Mouse (Mus musculus) C2C12 (cell line): ENCODE results near the gene Cdc42ep1. TPM values are rescaled to one million over a fixed set of nuclear protein-coding genes. Genes with fewer than 3 reads are reported as not detected.

Experiments used
- H3K27me3 ChIP-seq: one replicate; pipeline ENCODE4 v1.6.1; 2011; ENCODE audit not compliant: control insufficient read depth, insufficient read depth, insufficient read length
- H3K36me3 ChIP-seq: one replicate; pipeline ENCODE4 v1.6.1; 2011; ENCODE audit not compliant: control insufficient read depth, insufficient read depth
- H3K4me3 ChIP-seq: one replicate; pipeline ENCODE4 v1.5.1; 2011; ENCODE audit warnings: mild to moderate bottlenecking, control low read depth; ENCODE audit not compliant: poor library complexity, insufficient read depth, severe bottlenecking
- H3K79me2 ChIP-seq: one replicate; pipeline ENCODE4 v1.6.1; 2011; ENCODE audit not compliant: control insufficient read depth, insufficient read depth
- H3K79me3 ChIP-seq: one replicate; pipeline ENCODE4 v1.6.1; 2011; ENCODE audit warnings: low read depth, control low read depth
- H3ac ChIP-seq: one replicate; pipeline ENCODE3; 2011; ENCODE audit warnings: low read depth; ENCODE audit not compliant: control insufficient read depth, insufficient read length
- CEBPB ChIP-seq: IDR thresholded peaks from one replicate; pipeline ENCODE4 v1.6.1; 2011; ENCODE audit warnings: low read depth, mild to moderate bottlenecking, control low read depth, moderate library complexity
- CTCF ChIP-seq: IDR thresholded peaks from one replicate; pipeline ENCODE4 v1.5.1; 2011; ENCODE audit not compliant: control insufficient read depth, insufficient read depth, insufficient read length
- FOSL1 ChIP-seq: IDR thresholded peaks from one replicate; pipeline ENCODE4 v1.8.0; 2011; ENCODE audit warnings: mild to moderate bottlenecking, low read length; ENCODE audit not compliant: poor library complexity, insufficient read depth, severe bottlenecking
- MAX ChIP-seq: IDR thresholded peaks from one replicate; pipeline ENCODE4 v1.6.1; 2011; ENCODE audit warnings: mild to moderate bottlenecking, control low read depth
- MYOD1 ChIP-seq: IDR thresholded peaks from one replicate; pipeline ENCODE4 v1.6.1; 2011; ENCODE audit warnings: low read depth; ENCODE audit not compliant: control insufficient read depth, insufficient read length
- MYOG ChIP-seq: IDR thresholded peaks from one replicate; pipeline ENCODE4 v1.6.1; 2011; ENCODE audit not compliant: control insufficient read depth, insufficient read length; ENCODE audit errors: extremely low read depth
- USF1 ChIP-seq: IDR thresholded peaks from one replicate; pipeline ENCODE4 v1.6.1; 2011; ENCODE audit warnings: low read depth, mild to moderate bottlenecking, control low read depth, moderate library complexity
- microRNA-seq: library from miRNA; unstranded; fragments of <30 nt; microRNA quantifications from one replicate; pipeline ENCODE4, GENCODE M21; 2019; ENCODE audit warnings: borderline microRNAs expressed
- polyA plus RNA-seq: library from polyadenylated mRNA; unstranded; fragments of >200 nt; fragmentation: generic; extraction: Trizol; gene quantifications from one replicate; pipeline ENCODE4 v1.2.1, GENCODE M21; 2012; ENCODE audit warnings: missing spikeins

Gene Cdc42ep1
- polyA plus RNA-seq, 1 experiment, result 55.2 TPM

DNA sequence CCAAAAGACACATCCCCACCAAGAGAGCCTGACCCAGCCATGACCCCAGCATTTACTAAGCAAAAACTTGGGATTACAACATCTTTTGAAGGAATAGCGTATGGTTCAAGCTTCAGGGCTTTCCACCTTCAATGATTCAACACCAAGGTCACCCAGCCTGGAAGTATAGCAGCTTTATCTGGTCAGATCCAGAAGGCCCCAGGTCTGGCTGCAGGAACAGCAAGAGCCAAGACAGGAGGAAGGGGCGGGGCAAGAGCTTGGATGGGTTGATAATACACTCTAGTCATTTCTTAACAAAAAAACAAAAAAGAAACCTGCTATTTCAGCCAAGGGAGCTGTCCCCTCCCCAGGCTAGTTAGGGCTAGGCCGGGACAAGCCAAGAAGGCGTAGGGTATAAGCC lies 55.1 kb downstream of the Cdc42ep1 start:
- Histone ChIP-seq H3K36me3 (peaks cover 9% of the 10 kb centered on the region), H3K4me3 (no peak overlapping the region), H3ac (no peak overlapping the region), H3K27me3 (no peaks in the 10 kb centered on the region), H3K79me3 (no peaks in the 10 kb centered on the region), H3K79me2 (no peaks in the 10 kb centered on the region)
- TF ChIP-seq CTCF (no peak), MYOG (no peak), FOSL1 (no peak), MYOD1 (no peak), USF1 (no peak), MAX (no peak), CEBPB (no peak)

- Histone ChIP-seq H3K79me2 (no peaks in the 10 kb centered on the region), H3K79me3 (no peaks in the 10 kb centered on the region), H3K36me3 (peaks cover 5% of the 10 kb centered on the region), H3ac (no peak overlapping the region), H3K4me3 (no peak overlapping the region), H3K27me3 (no peaks in the 10 kb centered on the region)
- TF ChIP-seq FOSL1 (no peak), MYOD1 (no peak), CEBPB (no peak), MAX (no peak), MYOG (no peak), CTCF (no peak), USF1 (no peak)
Measured at GRCm38 (mm10) chr15:78898507-78899001, 56.1 kb downstream of the Cdc42ep1 start.

- no peaks in the 10 kb centered on the region for H3K79me3 ChIP-seq
- H3K36me3 ChIP-seq, result peaks cover 3% of the 10 kb centered on the region
- peak within 1 kb of the TSS; percentile 92 for H3ac ChIP-seq
- peak within 1 kb of the TSS; percentile 65 for H3K4me3 ChIP-seq
- no peaks in the 10 kb centered on the region for H3K27me3 ChIP-seq
- no peak for TF ChIP-seq MAX
- no peak for TF ChIP-seq MYOD1
- no peak for TF ChIP-seq FOSL1
- no peak for TF ChIP-seq MYOG
- TF ChIP-seq CTCF, result no peak
- TF ChIP-seq USF1, result no peak
- no peak for TF ChIP-seq CEBPB
- H3K79me2 ChIP-seq, result no peaks in the 10 kb centered on the region
Measured at GRCm38 (mm10) chr15:78899409-78899739, 57.0 kb downstream of the Cdc42ep1 start, which contains the start of gene Gm49510. TSS of gene Gm49510 (plus strand) at chr15:78899667.

- no peak for TF ChIP-seq FOSL1
- TF ChIP-seq MAX, result no peak
- TF ChIP-seq CTCF, result no peak
- TF ChIP-seq MYOG, result no peak
- no peak for TF ChIP-seq CEBPB
- TF ChIP-seq USF1, result no peak
- TF ChIP-seq MYOD1, result no peak
- Histone ChIP-seq H3K36me3 (peaks cover 7% of the 10 kb centered on the region), H3K4me3 (peak within 1 kb of the TSS; percentile 65), H3K79me2 (no peaks in the 10 kb centered on the region), H3ac (peak within 1 kb of the TSS; percentile 92), H3K79me3 (no peaks in the 10 kb centered on the region), H3K27me3 (no peaks in the 10 kb centered on the region)
Measured at GRCm38 (mm10) chr15:78899740-78900584, 57.5 kb downstream of the Cdc42ep1 start, which contains the start of gene Sh3bp1. TSS of gene Sh3bp1 (plus strand) at chr15:78899768.

Small RNA genes within 50 kb of the gene (microRNA-seq; reads per million reads assigned to microRNA genes)
- 0.24 reads per million for gene Mir6955

Other genes starting within 250 kb of the Cdc42ep1 start
- 0.21 TPM for gene Cyth4, start 245.6 kb upstream of the Cdc42ep1 start, polyA plus RNA-seq
- not detected for gene Elfn2, start 123.9 kb upstream of the Cdc42ep1 start, polyA plus RNA-seq
- not detected for gene Mfng, start 69.1 kb upstream of the Cdc42ep1 start, polyA plus RNA-seq
- 0.73 TPM for gene Card10, start 39.6 kb upstream of the Cdc42ep1 start, polyA plus RNA-seq
- 1.3 TPM for gene Lgals2, start 12.9 kb downstream of the Cdc42ep1 start, polyA plus RNA-seq
- 71.2 TPM for gene Gga1, start 34.6 kb downstream of the Cdc42ep1 start, polyA plus RNA-seq
- gene Gm49510, start 57.0 kb downstream of the Cdc42ep1 start, polyA plus RNA-seq, result 0.07 TPM
- 23.4 TPM for gene Sh3bp1, start 57.1 kb downstream of the Cdc42ep1 start, polyA plus RNA-seq
- gene Pdxp, start 71.3 kb downstream of the Cdc42ep1 start, polyA plus RNA-seq, result 25.1 TPM
- 18,755 TPM for gene Lgals1, start 84.1 kb downstream of the Cdc42ep1 start, polyA plus RNA-seq
- gene Nol12, start 92.3 kb downstream of the Cdc42ep1 start, polyA plus RNA-seq, result 108 TPM
- 35.7 TPM for gene Triobp, start 105.1 kb downstream of the Cdc42ep1 start, polyA plus RNA-seq
- gene H1f0, start 185.8 kb downstream of the Cdc42ep1 start, polyA plus RNA-seq, result 111 TPM
- not detected for gene Galr3, start 199.3 kb downstream of the Cdc42ep1 start, polyA plus RNA-seq
- gene Ankrd54, start 220.3 kb downstream of the Cdc42ep1 start, polyA plus RNA-seq, result 45.6 TPM
- gene Eif3l, start 232.6 kb downstream of the Cdc42ep1 start, polyA plus RNA-seq, result 369 TPM